Mouse (Mus musculus) limb, embryonic 12.5 days (tissue): ENCODE results near the gene Gm2696. TPM values are rescaled to one million over a fixed set of nuclear protein-coding genes. Genes with fewer than 3 reads are reported as not detected.
"Not testable (repeated sequence)": the region's sequence is repeated elsewhere in the genome, so short reads cannot be mapped to it uniquely, and the experiment has no call there.

Experiments used
- ATAC-seq: fragments of 200-750 bp; cut with Nextera tagmentation; 2 replicates; pipeline ENCODE4 v1.8.0; 2017; ENCODE audit warnings: low read depth, moderate TSS enrichment; ENCODE audit not compliant: insufficient number of reproducible peaks, insufficient read depth, low FRiP score, low TSS enrichment
- H3K27ac ChIP-seq: fragments of 300-500 bp; sonication (generic); 2 replicates; pipeline ENCODE4 v1.5.1; 2016; ENCODE audit warnings: mild to moderate bottlenecking, moderate library complexity
- H3K27me3 ChIP-seq: fragments of 300-500 bp; sonication (generic); 2 replicates; pipeline ENCODE4 v1.6.1; 2016; ENCODE audit warnings: mild to moderate bottlenecking, moderate library complexity
- H3K36me3 ChIP-seq: fragments of 300-500 bp; sonication (generic); 2 replicates; pipeline ENCODE4 v1.6.1; 2016; ENCODE audit warnings: mild to moderate bottlenecking, moderate library complexity
- H3K4me1 ChIP-seq: fragments of 300-500 bp; sonication (generic); replicated peaks from 2 replicates; pipeline ENCODE4 v1.6.1; 2016
- H3K4me2 ChIP-seq: fragments of 300-500 bp; sonication (generic); 2 replicates; pipeline ENCODE4 v1.6.1; 2016; ENCODE audit warnings: mild to moderate bottlenecking, moderate library complexity
- H3K4me3 ChIP-seq: fragments of 300-500 bp; sonication (generic); replicated peaks from 2 replicates; pipeline ENCODE4 v1.5.1; 2016; ENCODE audit warnings: mild to moderate bottlenecking
- H3K9ac ChIP-seq: fragments of 300-500 bp; sonication (generic); replicated peaks from 2 replicates; pipeline ENCODE4 v1.6.1; 2016; ENCODE audit warnings: mild to moderate bottlenecking, moderate library complexity
- H3K9me3 ChIP-seq: fragments of 300-500 bp; sonication (generic); 2 replicates; pipeline ENCODE4 v1.6.1; 2016; ENCODE audit warnings: mild to moderate bottlenecking, moderate library complexity
- WGBS: fragments of 180-500 bp; shearing (Covaris S2); methylation state at CpG from one replicate; pipeline ENCODE4 v1.1.7; 2016; 5-methylcytosine and 5-hydroxymethylcytosine counted together
- polyA plus RNA-seq: library from polyadenylated mRNA; unstranded; fragments of >200 nt; fragmentation: Nextera tagmentation; extraction: Ambion mirVana; gene quantifications from 2 replicates; pipeline ENCODE4 v1.2.1, GENCODE M21; 2016

Gene Gm2696
- polyA plus RNA-seq, 1 experiment from 2014 or later, result not detected

- not testable (repeated sequence) for H3K9me3 ChIP-seq, H3K9ac ChIP-seq, ATAC-seq, H3K27ac ChIP-seq, H3K4me3 ChIP-seq, H3K4me2 ChIP-seq, H3K27me3 ChIP-seq, H3K36me3 ChIP-seq
- WGBS, result 35% methylated on average over 3 of the region's 3 CpGs
- H3K4me1 ChIP-seq, result peaks cover 17% of the 10 kb centered on the region
Measured at GRCm38 (mm10) chr10:77798164-77798920, 16.1 kb upstream of the Gm2696 start.

GRCm38 (mm10) chr10:77798921-77799508 lies 15.5 kb upstream of the Gm2696 start, which contains the start of gene Gm19668:
Gene Gm19668, minus strand, starts transcription at chr10:77799133.
- Histone ChIP-seq H3K4me2 (no peak within 1 kb of the TSS), H3K27me3 (no peaks in the 10 kb centered on the region), H3K9ac (no peak within 1 kb of the TSS), H3K4me3 (no peak within 1 kb of the TSS), H3K27ac (no peak within 1 kb of the TSS), H3K36me3 (no peaks in the 10 kb centered on the region), H3K4me1 (peaks cover 14% of the 10 kb centered on the region), H3K9me3 (no peaks in the 10 kb centered on the region)
- ATAC-seq, result no peak
- WGBS, result 48% methylated on average over 8 of the region's 8 CpGs

- Histone ChIP-seq H3K27me3 (no peaks in the 10 kb centered on the region), H3K27ac (no peak overlapping the region), H3K36me3 (no peaks in the 10 kb centered on the region), H3K9me3 (peaks cover 2% of the 10 kb centered on the region; the same call in 1 of the 2 replicates), H3K4me3 (no peak overlapping the region), H3K4me2 (no peak overlapping the region), H3K9ac (no peak overlapping the region), H3K4me1 (no peaks in the 10 kb centered on the region)
- no peak for ATAC-seq
- WGBS, result 75% methylated on average over 3 of the region's 3 CpGs
Measured at GRCm38 (mm10) chr10:77804095-77804494, 10.4 kb upstream of the Gm2696 start.

- H3K4me1 ChIP-seq, result no peaks in the 10 kb centered on the region
- H3K27ac ChIP-seq, result no peak within 1 kb of the TSS
- WGBS, result 67% methylated on average over 5 of the region's 5 CpGs
Measured at GRCm38 (mm10) chr10:77811743-77812142, 2.7 kb upstream of the Gm2696 start, which contains the start of gene Gm9507. Gene Gm9507, minus strand, starts transcription at chr10:77811843.

GRCm38 (mm10) chr10:77815514-77815913 lies 1.0 kb downstream of the Gm2696 start:
- WGBS, result 32% methylated on average over 5 of the region's 5 CpGs
- Histone ChIP-seq H3K27ac (no peak overlapping the region), H3K27me3 (no peaks in the 10 kb centered on the region), H3K4me3 (no peak overlapping the region), H3K36me3 (no peaks in the 10 kb centered on the region), H3K9ac (no peak overlapping the region), H3K9me3 (no peaks in the 10 kb centered on the region), H3K4me1 (0 out of 2 replicates have a peak, but pooled peaks cover 3% of the 10 kb centered on the region), H3K4me2 (no peak overlapping the region)
- ATAC-seq, result no peak

More at GRCm38 (mm10) chr10:77811743-77812142, 2.7 kb upstream of the Gm2696 start, which contains the start of gene Gm9507:
- no peak within 1 kb of the TSS for H3K9ac ChIP-seq
- H3K27me3 ChIP-seq, result no peaks in the 10 kb centered on the region
- H3K4me2 ChIP-seq, result no peak within 1 kb of the TSS
- peaks cover 8% of the 10 kb centered on the region for H3K9me3 ChIP-seq
- ATAC-seq, result no peak
- no peak within 1 kb of the TSS for H3K4me3 ChIP-seq
- no peaks in the 10 kb centered on the region for H3K36me3 ChIP-seq

GRCm38 (mm10) chr10:77818523-77818922 lies 4.0 kb downstream of the Gm2696 start:
- H3K9me3 ChIP-seq, result peaks cover 6% of the 10 kb centered on the region; the same call in 1 of the 2 replicates
- ATAC-seq, result peak; percentile 59
- no peak overlapping the region for H3K27ac ChIP-seq

GRCm38 (mm10) chr10:77819203-77819602 lies 4.7 kb downstream of the Gm2696 start:
- ATAC-seq, result no peak

More at GRCm38 (mm10) chr10:77818523-77818922, 4.0 kb downstream of the Gm2696 start:
- Histone ChIP-seq H3K9ac (no peak overlapping the region), H3K4me3 (no peak overlapping the region), H3K27me3 (no peaks in the 10 kb centered on the region), H3K4me1 (0 out of 2 replicates have a peak, but pooled peaks cover 3% of the 10 kb centered on the region), H3K4me2 (no peak overlapping the region), H3K36me3 (no peaks in the 10 kb centered on the region)
- WGBS, result 95% methylated on average over 4 of the region's 4 CpGs

GRCm38 (mm10) chr10:77826951-77827350 lies 12.5 kb downstream of the Gm2696 start, which contains the start of gene Krtap10-4:
Gene Krtap10-4, minus strand, starts transcription at chr10:77827095.
- no peak within 1 kb of the TSS for H3K27ac ChIP-seq
- H3K36me3 ChIP-seq, result no peaks in the 10 kb centered on the region
- 0 out of 2 replicates have a peak, but pooled peaks cover 5% of the 10 kb centered on the region for H3K4me1 ChIP-seq
- WGBS, result 67% methylated on average over 6 of the region's 6 CpGs
- H3K4me2 ChIP-seq, result no peak within 1 kb of the TSS
- no peak within 1 kb of the TSS for H3K9ac ChIP-seq
- no peak within 1 kb of the TSS for H3K4me3 ChIP-seq
- ATAC-seq, result no peak
- H3K27me3 ChIP-seq, result no peaks in the 10 kb centered on the region
- H3K9me3 ChIP-seq, result peaks cover 12% of the 10 kb centered on the region

More at GRCm38 (mm10) chr10:77819203-77819602, 4.7 kb downstream of the Gm2696 start:
- Histone ChIP-seq H3K36me3 (no peaks in the 10 kb centered on the region), H3K4me1 (0 out of 2 replicates have a peak, but pooled peaks cover 3% of the 10 kb centered on the region), H3K27me3 (no peaks in the 10 kb centered on the region), H3K4me2 (no peak overlapping the region), H3K27ac (no peak overlapping the region), H3K9ac (no peak overlapping the region), H3K4me3 (no peak overlapping the region), H3K9me3 (peaks cover 12% of the 10 kb centered on the region)
- 31% methylated on average over 4 of the region's 4 CpGs for WGBS

GRCm38 (mm10) chr10:77835647-77836046 lies 21.2 kb downstream of the Gm2696 start, which contains the start of gene Krtap10-10:
Gene Krtap10-10, plus strand, starts transcription at chr10:77835947.
- H3K27me3 ChIP-seq, result no peaks in the 10 kb centered on the region
- no peaks in the 10 kb centered on the region for H3K36me3 ChIP-seq
- no peaks in the 10 kb centered on the region for H3K4me1 ChIP-seq
- 80% methylated on average over 8 of the region's 9 CpGs for WGBS
- H3K4me2 ChIP-seq, result no peak within 1 kb of the TSS
- 0 out of 2 replicates have a peak, but pooled peaks cover 4% of the 10 kb centered on the region for H3K9me3 ChIP-seq
- no peak within 1 kb of the TSS for H3K4me3 ChIP-seq
- ATAC-seq, result no peak
- no peak within 1 kb of the TSS for H3K27ac ChIP-seq
- no peak within 1 kb of the TSS for H3K9ac ChIP-seq

- no peaks in the 10 kb centered on the region for H3K36me3 ChIP-seq
- H3K9ac ChIP-seq, result no peak overlapping the region
- no peak for ATAC-seq
- H3K27ac ChIP-seq, result no peak overlapping the region
- peaks cover 14% of the 10 kb centered on the region for H3K9me3 ChIP-seq
- no peak overlapping the region for H3K4me2 ChIP-seq
- 70% methylated on average over 6 of the region's 6 CpGs for WGBS
- no peak overlapping the region for H3K4me3 ChIP-seq
- H3K4me1 ChIP-seq, result no peaks in the 10 kb centered on the region
- no peaks in the 10 kb centered on the region for H3K27me3 ChIP-seq
Measured at GRCm38 (mm10) chr10:77839006-77839405, 24.5 kb downstream of the Gm2696 start.

GRCm38 (mm10) chr10:77846503-77846902 lies 32.0 kb downstream of the Gm2696 start, which contains the start of gene Gm36176:
Gene Gm36176, plus strand, starts transcription at chr10:77846803.
- Histone ChIP-seq H3K36me3 (no peaks in the 10 kb centered on the region), H3K9me3 (peaks cover 23% of the 10 kb centered on the region), H3K27ac (no peak within 1 kb of the TSS), H3K4me3 (no peak within 1 kb of the TSS), H3K27me3 (peaks cover 3% of the 10 kb centered on the region; the same call in 1 of the 2 replicates), H3K4me1 (no peaks in the 10 kb centered on the region), H3K4me2 (no peak within 1 kb of the TSS), H3K9ac (no peak within 1 kb of the TSS)
- 79% methylated on average over 3 of the region's 3 CpGs for WGBS
- no peak for ATAC-seq
